Mouse (Mus musculus): Measurements from ENCODE around the gene Fam8a1.

DNA sequence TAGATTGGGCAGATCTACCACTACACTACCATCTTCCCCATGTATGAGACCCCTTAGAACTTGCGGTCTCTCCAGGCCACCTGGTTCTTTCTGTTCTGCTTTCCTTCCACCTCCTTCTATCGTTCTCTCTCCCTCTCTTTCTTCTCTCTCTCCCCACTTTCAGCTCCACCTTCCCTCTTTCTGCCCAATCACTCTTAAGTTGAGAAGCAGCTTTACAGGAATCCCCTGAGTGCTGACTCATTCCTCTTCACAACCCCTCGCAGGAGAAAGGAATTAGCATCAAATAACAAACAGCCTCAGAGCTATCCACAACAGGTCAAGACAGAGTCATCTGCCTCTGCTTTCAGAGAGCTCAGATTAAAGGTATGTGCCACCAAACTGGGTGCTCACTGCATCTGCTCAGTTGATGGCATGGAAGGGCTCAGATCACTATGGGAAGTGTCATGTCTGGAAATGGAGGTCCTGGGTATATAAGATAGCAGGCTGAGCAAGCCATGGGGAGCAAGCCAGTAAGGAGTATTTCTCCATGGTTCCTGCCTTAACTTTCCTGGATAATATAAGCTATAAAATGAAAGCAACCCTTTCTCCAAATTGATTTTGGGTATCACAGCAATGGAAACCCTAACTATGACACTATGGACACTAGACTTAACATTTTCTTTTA is 46.8 kb downstream of the Fam8a1 start:
- no peak for TF ChIP-seq CTCF (IDR thresholded peaks at IDR 0.05 in 2 of 3, conservative IDR thresholded peaks at IDR 0.05 in 1 of 3; ENCODE audit: control insufficient read depth in 1 of 3, insufficient read depth in 1 of 3, low read depth in 2 of 3, low read length in 3 of 3, poor library complexity in 1 of 3, severe bottlenecking in 1 of 3)
- TF ChIP-seq TCF12 (IDR thresholded peaks at IDR 0.05; ENCODE audit: low read depth, low read length) = no peak
- TF ChIP-seq MEF2A (IDR thresholded peaks at IDR 0.05; ENCODE audit: extremely low read depth, insufficient replicate concordance, low read depth, low read length, poor library complexity, severe bottlenecking) = no peak
- no peak for TF ChIP-seq EP300 (IDR thresholded peaks at IDR 0.05; ENCODE audit: low read depth in 1 of 2, low read length in 2 of 2)
- no peak for TF ChIP-seq NRF1 (IDR thresholded peaks at IDR 0.05; ENCODE audit: insufficient read depth, low read depth, low read length, poor library complexity, severe bottlenecking)
- no peak for TF ChIP-seq POLR2A (IDR thresholded peaks at IDR 0.05; ENCODE audit: control insufficient read depth in 1 of 2, insufficient read depth in 1 of 2, low read depth in 1 of 2, low read length in 2 of 2, poor library complexity in 1 of 2)
- TF ChIP-seq RCOR1 (IDR thresholded peaks at IDR 0.05; ENCODE audit: low read depth, low read length) = no peak
- no peak for TF ChIP-seq CHD2 (IDR thresholded peaks at IDR 0.05; ENCODE audit: low read length)
- no peak for TF ChIP-seq SMC3 (IDR thresholded peaks at IDR 0.05; ENCODE audit: low read depth, low read length)

Data from MEL (cell line).